Mouse (Mus musculus) C2C12 (cell line): ENCODE data around the gene Nrxn3.

Source experiments
- CEBPB ChIP-seq: IDR thresholded peaks from one replicate; pipeline ENCODE4 v1.6.1; 2011; ENCODE audit warnings: low read depth, mild to moderate bottlenecking, control low read depth, moderate library complexity
- CTCF ChIP-seq: IDR thresholded peaks from one replicate; pipeline ENCODE4 v1.5.1; 2011; ENCODE audit not compliant: control insufficient read depth, insufficient read depth, insufficient read length
- MAX ChIP-seq: IDR thresholded peaks from one replicate; pipeline ENCODE4 v1.6.1; 2011; ENCODE audit warnings: mild to moderate bottlenecking, control low read depth
- MYOD1 ChIP-seq: IDR thresholded peaks from one replicate; pipeline ENCODE4 v1.6.1; 2011; ENCODE audit warnings: low read depth; ENCODE audit not compliant: control insufficient read depth, insufficient read length
- MYOG ChIP-seq: IDR thresholded peaks from one replicate; pipeline ENCODE4 v1.6.1; 2011; ENCODE audit not compliant: control insufficient read depth, insufficient read length; ENCODE audit errors: extremely low read depth
- USF1 ChIP-seq: IDR thresholded peaks from one replicate; pipeline ENCODE4 v1.6.1; 2011; ENCODE audit warnings: low read depth, mild to moderate bottlenecking, control low read depth, moderate library complexity

DNA sequence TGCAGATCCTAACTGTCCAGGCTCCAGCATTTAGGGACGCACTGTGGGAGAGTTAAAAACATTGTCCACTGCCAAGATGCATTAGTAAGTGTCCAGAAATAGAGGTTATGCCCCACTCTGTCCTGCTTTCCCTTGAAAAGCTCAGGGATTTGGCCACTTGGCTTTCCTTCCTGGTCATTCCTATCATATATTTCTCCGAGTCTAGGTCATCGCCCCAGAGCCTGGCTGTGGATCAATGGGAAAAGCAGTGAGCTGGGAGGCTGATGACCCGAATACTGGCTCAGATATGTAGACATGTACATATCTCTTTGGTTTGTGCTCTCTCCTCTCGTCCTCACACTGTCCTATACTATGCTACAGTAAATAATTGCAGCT, 96.6 kb downstream of the Nrxn3 start:
- TF ChIP-seq CEBPB, result no peak
- TF ChIP-seq USF1, result no peak
- no peak for TF ChIP-seq CTCF
- no peak for TF ChIP-seq MAX
- no peak for TF ChIP-seq MYOD1
- no peak for TF ChIP-seq MYOG
